Mouse (Mus musculus) liver, adult 2 months (tissue): Measurements from ENCODE around the gene Elmsan1.

Experiments used
- CTCF ChIP-seq: fragments of 200-500 bp; IDR thresholded peaks from 2 replicates; pipeline ENCODE4 v1.5.1; 2011; ENCODE audit warnings: low read depth, low read length, control low read depth
- POLR2A ChIP-seq: fragments of 200-500 bp; IDR thresholded peaks from 2 replicates; pipeline ENCODE4 v1.6.1; 2011; ENCODE audit warnings: low read length, control low read depth; ENCODE audit not compliant: insufficient read depth; ENCODE audit errors: extremely low read depth

DNA sequence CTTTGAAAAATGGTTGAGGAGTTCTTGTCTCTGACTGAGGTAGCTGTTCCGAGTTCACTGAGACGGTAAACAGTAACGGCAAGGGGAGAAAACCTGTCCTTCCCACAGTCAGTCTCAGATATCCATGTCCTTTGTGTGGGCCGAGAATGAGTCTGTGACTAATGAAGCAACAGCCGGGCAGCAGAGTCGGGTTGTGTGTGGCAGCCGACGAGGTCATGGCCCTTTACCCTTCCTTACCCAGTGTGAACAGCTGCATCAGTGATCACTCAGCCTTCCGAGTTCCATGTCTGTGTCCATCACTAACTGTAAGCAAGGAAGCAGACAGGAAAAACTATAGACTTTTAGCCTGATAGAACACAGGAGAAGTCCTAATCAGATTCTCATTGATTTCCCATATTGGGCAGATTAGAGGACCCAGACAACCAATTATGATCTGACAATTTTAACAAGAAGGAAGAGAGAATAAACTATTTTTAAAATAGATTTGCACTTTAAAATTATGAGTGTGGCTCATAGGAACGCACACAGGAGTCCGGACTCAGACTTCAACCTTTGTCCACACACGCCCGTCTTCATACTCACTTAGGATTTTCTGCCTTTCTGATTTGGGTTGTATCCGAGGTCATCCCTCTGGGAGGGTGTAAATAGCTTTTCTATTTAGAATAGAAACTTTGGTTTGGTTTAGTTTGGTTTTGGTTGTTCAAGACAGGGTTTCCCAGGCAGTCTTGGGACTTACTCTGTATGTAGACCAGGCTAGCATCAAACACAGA is 76.2 kb downstream of the Elmsan1 start:
- TF ChIP-seq CTCF (no peak), POLR2A (no peak)
